Mouse (Mus musculus) right cerebral cortex, adult 2 months (tissue): ENCODE measurements at regions not wholly inside any gene's neighbourhood (a gene's known extent, or its start where the extent isn't known, plus 50 kb on each side); places are given as distances from the start of the nearest gene placed in this dataset.

ENCODE experiments used
- DNase-seq, 2 experiments: peaks; one replicate each; pipeline ENCODE4 v3.0.0; 2021 to 2022; ENCODE audit warnings: low spot score in 2 of 2

- no peak for DNase-seq
Observed at GRCm38 (mm10) chr9:87341438-87341837, 86.1 kb upstream of the Cep162 start.

GRCm38 (mm10) chr9:87326374-87327295, 71.3 kb upstream of the Cep162 start:
- DNase-seq, result no peak

GRCm38 (mm10) chr9:87323690-87324089, 68.4 kb upstream of the Cep162 start:
- no peak for DNase-seq

GRCm38 (mm10) chr9:87320758-87321157, 65.4 kb upstream of the Cep162 start:
- DNase-seq, result no peak

- DNase-seq, result no peak
Observed at GRCm38 (mm10) chr9:87318767-87319166, 63.4 kb upstream of the Cep162 start.

- no peak for DNase-seq
Observed at GRCm38 (mm10) chr9:87310150-87310549, 54.8 kb upstream of the Cep162 start.
